Mouse (Mus musculus) bone marrow, adult 2 months (tissue): ENCODE data around the gene Slc26a8.

Experiments used
- CTCF ChIP-seq: fragments of 200-500 bp; IDR thresholded peaks from 2 replicates; pipeline ENCODE4 v1.5.1; 2011; ENCODE audit warnings: low read length, control low read depth; ENCODE audit not compliant: control insufficient read depth, insufficient read depth
- POLR2A ChIP-seq: fragments of 200-500 bp; IDR thresholded peaks from 2 replicates; pipeline ENCODE4 v1.6.1; 2011; ENCODE audit warnings: low read depth, mild to moderate bottlenecking, control low read depth, low read length, borderline replicate concordance; ENCODE audit not compliant: control insufficient read depth

DNA sequence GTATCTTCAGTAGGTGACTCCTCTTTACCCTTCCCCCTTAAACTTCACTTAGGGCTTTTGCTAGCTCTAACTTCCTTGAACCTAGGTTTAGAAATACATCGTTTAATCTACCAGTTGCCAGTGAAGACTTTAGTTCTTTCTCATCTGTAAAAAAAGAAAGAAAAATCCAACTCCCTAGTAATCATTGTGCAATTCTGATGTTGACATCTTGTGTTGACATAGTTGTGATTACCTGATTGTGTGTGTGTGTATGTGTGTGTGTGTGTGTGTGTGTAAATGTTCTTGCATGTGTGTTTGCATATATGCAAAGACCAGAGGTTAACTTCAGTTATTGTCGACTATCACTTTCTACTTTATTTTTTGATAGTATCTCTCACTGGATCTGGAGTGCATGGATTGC is 8.6 kb upstream of the Slc26a8 start:
- TF ChIP-seq CTCF (no peak), POLR2A (no peak)
